Mouse (Mus musculus) induced T-regulatory cell, adult 2 months (primary cell): ENCODE measurements around the gene Gna14.

Experiments used
- DNase-seq: peaks from one replicate; pipeline ENCODE4 v3.0.0-alpha.2; 2012; ENCODE audit warnings: low read depth

The Gna14 gene

DNA sequence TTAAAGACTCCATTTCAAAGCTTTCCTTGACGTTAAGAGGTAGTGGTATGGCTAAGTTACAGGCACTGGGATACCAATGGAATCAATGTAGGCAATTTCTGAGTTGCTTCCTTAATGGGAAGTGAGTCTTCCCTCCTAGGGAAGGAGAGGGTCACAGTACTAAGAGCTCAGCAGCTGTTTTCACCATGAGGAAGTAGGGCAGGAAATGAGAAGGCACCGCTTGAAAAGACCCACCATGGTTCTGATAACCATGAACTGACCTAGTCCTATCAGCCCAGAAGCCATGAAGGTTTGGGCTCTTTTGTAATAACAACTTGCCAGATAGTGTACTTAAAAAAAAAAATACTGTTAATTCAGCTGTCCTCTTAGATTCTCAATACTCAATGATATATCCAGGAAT is 20.6 kb downstream of the Gna14 start:
- no peak for DNase-seq

DNA sequence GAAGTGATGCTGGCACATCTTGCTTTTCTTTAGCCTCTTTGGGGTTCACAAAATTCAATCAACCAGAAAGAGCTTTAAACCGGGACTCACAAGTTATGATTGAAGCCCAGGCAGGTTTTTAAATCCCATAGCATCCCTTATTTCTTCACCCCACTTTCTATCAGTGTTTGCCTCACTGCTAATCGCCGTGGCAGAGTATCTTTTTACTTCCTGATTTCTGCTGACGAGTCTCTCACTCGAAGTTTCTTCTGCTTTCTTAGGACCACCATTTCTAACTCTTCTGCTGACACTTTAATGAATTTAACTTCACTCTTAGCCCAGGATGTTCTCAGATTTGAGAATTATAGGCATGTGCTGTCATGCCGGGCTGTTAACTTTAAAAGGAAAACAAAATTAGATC is 21.6 kb downstream of the Gna14 start:
- DNase-seq = no peak

DNA sequence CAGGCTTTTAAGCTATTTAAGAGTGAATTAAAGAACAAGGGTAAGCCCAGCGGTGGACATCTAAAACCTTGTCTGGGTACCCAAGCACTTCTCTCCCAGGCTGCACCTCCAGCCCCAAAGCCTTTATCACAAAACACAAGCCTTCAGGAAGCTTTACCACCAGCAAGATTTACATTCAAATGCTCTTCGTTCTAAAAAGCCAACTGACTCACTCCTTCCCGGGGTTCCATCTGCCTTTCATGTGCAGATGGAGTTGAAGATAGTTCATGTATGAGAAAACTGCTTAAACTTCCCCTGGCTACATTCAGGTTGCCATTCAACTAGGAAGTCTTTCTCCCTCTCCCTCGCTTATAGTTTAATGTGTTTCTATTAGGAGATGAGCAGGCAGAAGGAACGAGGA is 23.8 kb downstream of the Gna14 start:
- no peak for DNase-seq

DNA sequence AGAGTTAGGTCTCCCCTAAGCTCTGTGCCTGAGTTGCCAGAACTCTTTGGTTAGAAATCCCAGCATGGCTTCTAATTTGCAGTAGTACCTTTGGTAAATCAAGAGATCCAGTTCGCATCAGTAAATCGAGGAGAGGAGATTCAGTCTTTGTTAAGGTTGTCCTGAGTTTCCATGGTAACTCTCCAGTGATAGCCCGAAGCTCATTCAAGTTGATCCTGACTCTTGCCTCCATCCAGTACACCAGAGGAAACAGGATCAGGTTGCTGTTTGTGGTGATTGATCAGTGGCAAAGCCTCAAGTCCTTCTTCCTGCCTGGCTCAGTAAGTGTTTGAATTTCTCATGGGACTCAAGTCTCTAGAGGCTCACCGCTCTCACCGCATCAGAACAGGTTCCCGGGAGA is 24.7 kb downstream of the Gna14 start:
- DNase-seq = no peak

DNA sequence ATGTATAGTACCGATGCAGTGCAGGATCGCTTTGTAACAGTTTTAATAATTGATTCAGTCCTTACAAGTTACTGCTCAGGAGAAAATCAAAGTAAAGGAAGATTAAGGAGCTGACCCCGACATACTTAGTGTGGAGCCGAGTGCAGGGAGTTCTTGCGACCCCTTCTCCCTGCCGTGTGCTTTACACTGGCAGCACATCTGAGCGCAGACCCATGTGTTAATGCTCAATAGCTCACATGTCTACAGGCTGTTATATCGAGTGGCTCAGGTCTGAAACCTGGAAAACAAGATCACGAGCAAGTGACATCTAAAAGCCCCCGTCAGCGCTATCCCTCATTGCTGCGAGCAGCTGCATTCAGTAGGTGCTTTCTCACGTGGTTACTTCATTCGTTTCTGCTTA is 25.3 kb downstream of the Gna14 start:
- no peak for DNase-seq

DNA sequence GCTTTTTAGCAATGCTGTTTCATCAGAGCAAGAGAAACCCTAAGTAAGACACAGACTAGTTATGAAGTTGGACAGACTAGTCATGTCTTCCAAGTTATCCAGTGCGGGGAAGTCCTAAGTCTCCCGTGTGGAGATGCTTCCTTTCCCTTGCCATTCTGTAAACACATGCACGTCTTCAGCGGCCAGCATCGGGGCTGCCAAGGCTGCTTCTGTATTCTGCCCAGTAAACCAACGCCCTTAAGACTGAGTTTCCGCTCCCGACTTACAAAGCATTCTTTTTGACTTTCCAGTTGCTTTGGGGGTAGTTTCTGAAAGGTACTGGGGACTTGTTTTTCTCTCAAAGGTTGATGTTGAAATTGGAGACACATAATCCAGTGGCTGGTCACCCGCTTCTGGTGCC is 26.9 kb downstream of the Gna14 start:
- no peak for DNase-seq

DNA sequence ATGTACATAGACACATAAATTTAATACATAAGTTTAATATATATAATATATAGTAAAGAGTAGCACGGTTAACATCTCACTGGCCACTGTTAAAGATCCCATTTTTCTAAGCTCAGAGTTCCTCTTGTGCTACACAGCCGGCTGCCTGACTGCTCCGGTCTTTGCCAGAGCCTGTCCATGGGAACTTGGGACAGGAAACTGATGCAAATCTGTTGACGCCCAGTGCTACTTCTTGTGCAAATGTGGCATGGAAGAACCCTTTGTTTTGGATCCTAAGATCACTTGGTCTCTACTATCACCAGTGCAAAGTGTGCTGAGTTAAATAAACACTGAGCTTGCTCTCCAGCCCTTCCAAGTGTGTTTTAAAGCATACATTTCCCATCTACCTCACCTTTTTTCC is 29.2 kb downstream of the Gna14 start:
- DNase-seq = no peak

DNA sequence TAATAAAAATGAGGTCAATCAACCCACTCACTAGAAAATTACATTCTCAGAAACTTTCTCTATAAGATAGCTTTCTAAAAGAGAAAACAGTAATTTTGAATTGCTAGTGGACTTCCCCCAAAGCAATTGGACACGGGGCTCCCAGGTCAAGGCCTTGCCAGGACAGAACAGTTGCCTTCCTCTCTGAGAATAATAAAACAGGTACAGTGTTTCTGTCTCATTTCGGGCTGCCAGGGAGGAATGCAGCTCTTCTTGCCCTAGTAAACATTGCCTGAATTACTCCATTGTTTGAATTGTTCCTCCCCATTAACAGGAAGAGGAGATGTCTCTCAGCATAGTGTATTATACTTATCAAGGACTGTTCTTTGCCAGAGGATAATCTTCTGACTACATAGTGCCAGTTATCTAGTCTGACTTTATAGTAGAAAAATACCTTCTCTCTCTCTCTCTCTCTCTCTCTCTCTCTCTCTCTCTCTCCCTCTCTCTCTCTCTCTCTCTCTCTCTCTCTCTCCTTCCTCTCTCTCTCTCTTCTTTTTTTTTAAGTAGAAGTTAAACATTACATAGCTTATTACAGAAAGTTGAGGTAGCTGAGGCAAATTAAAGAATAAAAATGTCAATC is 33.3 kb downstream of the Gna14 start:
- no peak for DNase-seq

DNA sequence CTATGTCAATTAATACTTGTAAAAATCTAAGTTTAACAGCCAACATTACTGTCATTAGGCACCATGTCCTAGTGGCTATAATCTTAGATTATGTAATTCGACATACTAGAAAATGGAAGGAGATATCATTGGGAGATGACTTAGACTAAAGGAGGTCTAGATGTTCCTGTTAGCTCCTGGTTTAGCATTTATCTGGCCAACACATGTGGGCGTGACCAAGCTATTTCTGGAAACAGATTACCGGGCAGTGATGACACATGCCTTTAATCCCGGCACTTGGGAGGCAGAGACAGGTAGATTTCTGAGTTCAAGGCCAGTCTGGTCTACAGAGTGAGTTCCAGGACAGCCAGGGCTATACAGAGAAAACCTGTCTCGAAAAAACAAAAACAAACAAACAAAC is 37.1 kb downstream of the Gna14 start:
- DNase-seq = no peak

DNA sequence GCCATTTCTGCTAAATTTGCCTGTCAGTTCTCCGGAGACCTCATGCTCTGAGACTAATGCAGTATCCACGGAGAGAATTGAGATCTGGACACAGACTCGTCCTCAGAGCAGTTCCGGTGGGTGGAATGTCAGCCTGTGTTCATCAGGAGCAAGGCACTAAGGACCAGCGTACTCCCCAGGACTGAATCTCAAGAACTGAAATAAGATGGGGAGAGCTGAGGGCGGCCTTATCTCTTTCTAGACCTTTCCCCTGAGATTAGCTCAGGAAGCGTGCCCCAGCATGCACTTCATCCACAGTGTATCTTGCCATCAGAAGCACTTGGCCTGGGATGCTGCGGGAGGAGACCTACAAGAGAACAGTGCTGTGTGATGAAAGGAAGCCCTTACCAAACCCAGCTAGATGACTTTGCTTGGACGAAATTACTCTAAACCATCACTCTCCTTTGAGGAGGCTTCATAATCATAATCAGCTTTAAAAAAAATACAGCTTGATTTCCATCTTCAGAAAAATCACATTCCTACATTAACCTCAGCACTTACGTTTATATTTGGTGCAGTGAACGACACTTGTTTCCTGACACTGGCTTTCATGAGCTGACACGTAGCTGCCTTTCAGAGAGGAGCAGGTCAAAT is 41.9 kb downstream of the Gna14 start:
- no peak for DNase-seq

DNA sequence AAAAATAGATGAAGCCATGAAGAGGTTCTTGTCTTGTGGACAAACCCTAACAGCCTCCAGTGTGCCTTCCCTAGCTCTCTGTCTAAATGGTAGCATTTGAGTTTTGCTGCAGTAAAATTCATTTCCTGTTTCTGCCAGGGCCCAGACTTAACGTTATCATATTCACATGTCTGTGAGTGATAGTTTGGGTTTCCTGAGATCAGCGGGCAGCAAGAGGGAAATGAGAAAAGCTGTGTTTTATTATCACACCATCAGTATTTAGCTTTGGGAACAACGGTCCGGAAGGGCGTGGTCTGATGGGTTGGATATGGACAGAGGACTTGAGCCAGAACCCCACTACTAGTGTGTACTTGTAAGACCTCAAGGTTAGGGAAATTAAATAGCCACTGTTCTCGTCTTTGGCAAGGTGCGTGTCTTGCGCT is 42.6 kb downstream of the Gna14 start:
- no peak for DNase-seq

DNA sequence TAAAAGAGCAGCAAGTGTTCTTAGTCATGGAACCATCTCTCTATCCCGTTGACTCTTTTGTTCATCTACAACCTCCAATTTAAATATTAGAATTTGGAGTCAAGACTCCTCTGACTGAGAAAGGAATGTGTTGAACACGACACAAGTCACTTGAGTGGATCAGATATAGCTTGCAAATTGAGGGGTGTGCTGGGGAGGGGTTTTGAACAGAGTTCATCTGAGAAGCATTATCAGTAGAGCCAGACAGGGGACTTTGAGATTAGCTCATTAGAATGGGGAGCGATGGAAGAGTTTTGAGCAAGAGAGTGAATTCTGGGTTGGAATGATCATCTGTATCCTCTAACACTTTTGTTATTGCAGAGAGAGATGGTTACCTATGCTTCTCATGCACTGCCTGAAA is 46.5 kb downstream of the Gna14 start:
- DNase-seq = no peak

DNA sequence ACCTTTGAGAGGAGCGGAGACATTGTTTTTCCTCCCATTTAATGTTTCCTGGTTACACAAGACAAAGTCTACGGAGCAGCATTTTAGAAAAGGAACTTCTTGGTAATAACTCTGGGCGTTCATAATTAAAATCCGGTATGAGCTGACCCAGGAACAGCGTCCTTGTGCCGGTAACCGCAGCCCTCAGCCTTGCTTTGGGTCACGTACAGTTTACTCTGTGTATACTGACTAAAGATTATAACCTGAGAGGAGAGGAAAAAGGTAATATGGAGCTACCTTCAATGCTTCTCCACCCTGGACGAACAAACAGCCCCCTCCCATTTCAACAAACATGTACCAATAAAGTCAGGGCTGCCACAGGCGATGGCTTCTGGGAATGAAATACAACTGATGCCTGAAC is 48.7 kb downstream of the Gna14 start:
- DNase-seq = no peak

DNA sequence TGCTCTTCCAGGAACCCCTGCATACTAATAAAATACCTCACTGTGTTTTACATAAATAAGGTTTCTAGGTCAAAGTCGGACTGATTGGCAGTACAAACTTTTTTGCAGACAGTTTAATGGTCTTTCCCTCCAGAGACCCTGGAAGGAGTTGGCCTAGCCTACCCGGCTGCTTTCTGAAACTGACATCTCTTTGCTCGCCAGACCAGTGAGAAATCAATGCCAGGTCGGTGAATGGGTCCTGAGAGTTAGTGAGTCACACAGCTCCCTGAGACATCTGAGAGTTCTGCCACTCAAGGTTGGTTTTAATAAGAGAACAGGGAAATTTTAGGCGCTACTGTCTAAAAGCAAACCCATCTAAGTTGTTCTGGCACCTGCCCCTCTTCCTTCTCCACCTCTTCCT is 49.1 kb downstream of the Gna14 start:
- DNase-seq = no peak

DNA sequence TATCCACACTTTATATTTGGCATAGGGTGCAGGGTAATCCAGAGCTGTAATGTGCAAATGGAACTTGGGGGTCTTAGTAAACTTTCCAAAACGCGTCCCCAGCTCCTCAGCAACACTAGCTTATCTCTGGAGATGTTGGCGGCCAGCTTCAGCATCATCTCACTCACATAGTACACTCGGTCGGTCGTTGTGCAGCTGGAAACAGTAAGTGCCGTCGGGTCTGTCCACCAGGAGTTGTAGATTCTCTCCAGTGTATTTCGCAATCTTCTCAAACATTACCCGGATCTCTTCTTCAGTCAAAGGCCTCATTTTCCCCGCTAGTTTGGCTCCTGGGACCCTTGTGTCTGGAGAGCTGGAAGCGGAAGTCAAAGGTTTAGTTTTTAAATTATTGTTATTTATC is 55.2 kb downstream of the Gna14 start:
- DNase-seq = no peak

DNA sequence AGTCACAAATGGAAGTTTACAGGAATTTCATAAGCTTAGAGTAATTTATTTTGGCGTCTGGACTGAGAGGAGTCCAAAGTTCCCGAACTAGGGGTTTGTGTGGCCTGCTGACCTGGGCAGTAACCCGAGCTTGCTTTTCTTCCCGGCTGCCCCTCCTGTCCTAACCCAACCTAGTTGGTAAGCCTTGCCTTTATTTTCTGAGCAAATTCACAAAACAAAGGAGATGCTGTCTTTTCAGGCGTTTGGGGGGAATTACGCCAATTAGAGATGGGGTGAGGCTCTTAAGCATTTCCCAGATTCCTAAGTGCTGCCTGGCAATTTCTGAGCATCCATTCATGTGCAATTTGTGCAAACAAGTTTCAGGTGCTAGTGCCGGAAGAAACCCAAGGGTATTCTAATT is 55.9 kb downstream of the Gna14 start:
- no peak for DNase-seq

DNA sequence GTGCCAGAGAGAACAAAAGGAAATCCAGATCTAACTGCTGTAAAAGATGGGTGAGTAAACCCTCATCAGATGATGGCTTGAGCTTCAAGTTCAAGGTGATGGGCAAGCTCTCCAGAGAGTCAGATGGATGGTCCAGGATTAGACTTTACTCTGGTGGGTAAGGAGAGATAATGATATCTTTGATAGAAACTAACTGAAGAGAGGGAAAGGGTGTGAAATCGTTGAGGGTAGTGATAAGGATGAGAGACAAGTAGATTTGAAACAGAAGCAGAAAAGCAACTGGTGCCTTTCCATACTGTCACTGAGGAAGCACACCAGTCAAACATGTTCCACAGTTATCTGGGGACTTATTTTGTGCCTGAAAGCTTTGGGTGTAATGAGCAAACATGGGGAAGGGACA is 56.9 kb downstream of the Gna14 start:
- DNase-seq = no peak

DNA sequence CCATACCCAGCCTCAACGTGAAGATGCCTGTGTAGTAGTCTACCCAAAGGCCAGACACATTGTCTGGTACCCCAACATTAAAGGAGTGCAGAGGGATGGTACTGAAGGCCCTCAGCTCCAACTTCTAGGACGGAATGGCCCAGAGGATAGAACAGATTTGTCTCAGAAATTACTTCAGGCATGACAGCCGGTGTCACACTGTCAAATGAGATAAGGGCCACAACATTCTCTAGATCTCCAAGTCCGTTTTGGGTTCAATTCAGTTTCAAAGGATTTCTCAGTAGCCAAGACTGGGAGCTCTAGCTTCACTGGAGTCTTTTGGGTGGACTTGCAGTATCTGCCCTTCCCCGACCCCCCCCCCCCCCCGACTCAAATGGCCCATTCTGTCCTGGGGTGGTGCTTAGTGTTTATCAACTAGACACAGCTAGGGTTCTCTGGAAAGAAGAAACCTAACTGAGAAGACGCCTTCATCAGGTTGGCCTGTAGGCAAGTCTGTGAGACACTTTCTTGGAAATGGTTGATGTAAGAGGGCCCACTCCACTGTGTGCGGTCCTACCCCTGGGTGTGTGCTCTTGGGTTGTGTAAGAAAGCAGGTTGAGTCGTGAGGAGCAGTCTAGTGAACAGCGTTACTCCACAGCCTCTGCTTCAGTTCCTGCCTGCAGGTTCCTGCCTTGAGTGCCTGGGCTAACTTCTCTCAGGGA is 59.4 kb downstream of the Gna14 start:
- no peak for DNase-seq

DNA sequence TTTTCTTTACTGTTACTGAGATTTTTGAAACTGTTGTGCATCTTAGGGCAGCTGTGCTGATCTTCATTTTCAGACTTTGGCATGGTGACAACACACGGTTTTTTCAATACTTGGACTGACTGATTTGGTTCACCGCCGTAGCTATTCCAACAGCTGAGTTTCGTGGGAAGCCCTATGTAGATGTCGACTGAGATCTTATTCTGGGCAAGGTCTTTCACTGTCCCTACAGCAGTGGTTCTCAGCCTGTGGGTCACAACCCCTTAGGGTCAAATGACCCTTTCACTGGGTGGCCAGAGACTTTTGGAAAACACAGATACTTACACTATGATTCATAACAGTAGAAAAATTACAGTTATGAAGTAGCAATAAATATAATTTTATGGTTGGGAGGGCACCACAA is 60.5 kb downstream of the Gna14 start:
- DNase-seq = no peak

DNA sequence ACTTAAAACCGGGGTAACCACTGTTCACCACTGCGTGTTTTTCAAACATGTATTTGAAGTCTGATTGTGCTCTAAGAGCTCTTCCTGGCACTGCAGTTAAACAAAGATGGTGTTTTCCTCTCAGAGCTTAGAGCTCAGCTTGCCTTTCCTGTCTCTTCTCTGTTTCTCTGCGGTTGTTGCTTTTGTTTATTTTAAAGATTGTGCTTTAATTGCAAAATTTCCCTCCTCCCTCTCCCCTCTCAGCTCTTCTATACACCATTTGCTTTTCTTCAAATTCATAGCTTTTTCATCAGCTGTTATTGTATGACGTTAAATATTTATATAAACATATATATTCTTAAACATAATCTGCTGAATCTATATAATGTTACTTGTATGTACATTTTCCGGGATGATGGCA is 66.5 kb downstream of the Gna14 start:
- no peak for DNase-seq

DNA sequence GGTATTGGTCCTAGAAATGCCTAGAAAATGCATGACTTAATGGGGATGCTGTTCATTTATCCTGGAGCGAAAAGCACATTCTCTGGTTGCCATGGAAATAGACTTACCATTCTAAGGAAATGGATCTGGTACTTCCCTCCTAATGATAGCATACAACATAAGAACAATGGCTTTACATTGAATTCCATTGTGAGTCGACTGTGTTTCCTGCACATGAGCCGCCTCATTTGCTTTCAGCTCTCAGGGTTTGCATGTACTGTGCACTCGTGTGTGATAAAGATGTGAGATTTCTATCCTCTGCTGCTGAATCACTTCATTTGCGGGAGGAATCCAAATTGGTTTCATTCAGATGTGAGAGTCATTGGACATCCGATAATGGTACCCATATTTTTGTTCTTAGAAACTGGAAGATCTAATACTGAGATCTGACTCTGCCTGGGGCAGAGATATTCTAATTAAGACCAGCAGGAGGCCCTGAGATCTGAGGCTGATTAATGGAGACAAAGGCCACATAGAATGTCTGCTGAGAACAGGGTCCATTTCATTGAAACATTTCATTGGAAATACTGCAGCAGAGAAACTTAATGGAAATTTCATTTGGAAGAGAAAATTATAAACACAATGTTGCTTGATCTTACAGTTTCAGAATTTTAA is 71.3 kb downstream of the Gna14 start:
- DNase-seq = no peak

DNA sequence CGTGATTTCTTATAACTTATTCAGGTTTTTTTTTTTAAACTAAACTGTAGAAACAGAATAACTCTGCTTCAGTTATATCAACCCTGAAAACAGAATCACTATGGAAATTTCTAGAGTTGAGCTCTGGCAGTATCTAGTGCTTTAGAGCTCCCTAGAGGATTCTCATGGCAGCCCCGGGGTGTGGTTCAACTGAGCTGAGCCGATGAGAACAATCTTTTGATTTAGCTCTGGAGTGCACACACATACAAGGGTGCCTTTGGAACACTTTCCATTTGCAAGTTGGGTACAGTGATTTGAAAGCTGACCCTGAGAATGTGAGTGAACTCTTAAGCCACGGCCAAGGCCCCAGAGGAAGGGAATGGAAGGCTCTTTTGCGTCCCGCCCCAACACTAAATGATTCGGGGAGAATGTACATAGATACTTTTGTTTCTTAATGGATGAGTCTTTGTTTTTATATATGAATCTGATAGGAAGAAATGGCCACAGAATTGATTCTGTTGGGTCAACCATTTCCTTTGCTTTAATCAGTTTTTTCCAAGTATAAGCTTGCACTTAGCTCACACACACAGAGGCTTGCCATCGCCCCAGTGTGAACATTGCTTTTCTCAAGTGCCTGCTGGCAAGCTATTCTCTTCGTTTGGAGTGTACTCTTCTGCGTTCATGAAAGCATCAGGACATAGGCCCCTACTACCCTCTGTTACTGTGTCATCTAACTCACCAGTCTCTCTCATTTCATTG is 75.0 kb downstream of the Gna14 start:
- DNase-seq = no peak

DNA sequence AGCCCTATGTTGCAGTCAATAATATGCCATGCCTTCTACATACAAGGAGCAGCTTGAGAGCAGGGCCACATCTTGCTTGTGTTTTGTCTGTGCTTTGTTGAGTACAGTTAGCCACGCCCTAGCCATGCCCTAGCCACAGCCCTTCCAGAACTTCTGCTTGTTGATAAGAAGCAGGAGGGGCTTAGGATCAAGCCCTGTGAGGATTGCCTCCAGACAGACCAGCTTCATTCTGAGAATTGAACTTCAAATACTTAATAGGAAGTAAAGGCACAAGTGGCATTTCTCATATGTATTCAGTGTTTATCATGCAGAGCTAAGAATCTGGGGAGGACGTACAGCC is 75.5 kb downstream of the Gna14 start:
- no peak for DNase-seq
